Mouse (Mus musculus) E14TG2a.4 (cell line): ENCODE results near the gene Irx3.

ENCODE experiments used
- H3K27me3 ChIP-seq: 2 replicates; pipeline ENCODE4 v1.6.1; 2014; ENCODE audit warnings: low read length, control low read depth; ENCODE audit not compliant: insufficient read depth
- H3K36me3 ChIP-seq: 2 replicates; pipeline ENCODE4 v1.6.1; 2014; ENCODE audit warnings: low read length, control low read depth; ENCODE audit not compliant: insufficient read depth
- H3K4me1 ChIP-seq: replicated peaks from 2 replicates; pipeline ENCODE4 v1.6.1; 2014; ENCODE audit warnings: low read depth, low read length, control low read depth
- H3K4me3 ChIP-seq: replicated peaks from 2 replicates; pipeline ENCODE4 v1.5.1; 2014; ENCODE audit warnings: mild to moderate bottlenecking, low read length
- H3K9me3 ChIP-seq: 2 replicates; pipeline ENCODE4 v1.6.1; 2014; ENCODE audit warnings: low read length, control low read depth
- CTCF ChIP-seq: conservative IDR thresholded peaks from 2 replicates; pipeline ENCODE4 v1.5.1; 2014; ENCODE audit warnings: low read length
- NANOG ChIP-seq: IDR thresholded peaks from 2 replicates; pipeline ENCODE4 v1.6.1; 2014; ENCODE audit warnings: borderline replicate concordance, low read length, mixed read lengths
- POU5F1 ChIP-seq: IDR thresholded peaks from 2 replicates; pipeline ENCODE4 v1.6.1; 2014; ENCODE audit warnings: low read length, borderline replicate concordance

Gene Irx3

GRCm38 (mm10) chr8:91823357-91823756, 21.5 kb upstream of the Irx3 start:
- Histone ChIP-seq H3K4me1 (peaks cover 7% of the 10 kb centered on the region), H3K36me3 (no peaks in the 10 kb centered on the region), H3K27me3 (peaks cover 22% of the 10 kb centered on the region), H3K4me3 (no peak overlapping the region), H3K9me3 (peaks cover 14% of the 10 kb centered on the region)
- TF ChIP-seq CTCF (no peak), NANOG (no peak), POU5F1 (no peak)

- no peak overlapping the region for H3K4me3 ChIP-seq
- H3K4me1 ChIP-seq: peaks cover 7% of the 10 kb centered on the region
- no peaks in the 10 kb centered on the region for H3K36me3 ChIP-seq
- H3K27me3 ChIP-seq: peaks cover 22% of the 10 kb centered on the region
- TF ChIP-seq NANOG: no peak
- TF ChIP-seq POU5F1: no peak
- TF ChIP-seq CTCF: no peak
- H3K9me3 ChIP-seq: peaks cover 14% of the 10 kb centered on the region
Observed at GRCm38 (mm10) chr8:91822746-91823145, 20.9 kb upstream of the Irx3 start.

- H3K27me3 ChIP-seq: peaks cover 22% of the 10 kb centered on the region
- no peak for TF ChIP-seq NANOG
- no peak for TF ChIP-seq CTCF
- no peak for TF ChIP-seq POU5F1
- H3K36me3 ChIP-seq: no peaks in the 10 kb centered on the region
- H3K4me1 ChIP-seq: peaks cover 7% of the 10 kb centered on the region
- H3K4me3 ChIP-seq: no peak overlapping the region
- peaks cover 14% of the 10 kb centered on the region for H3K9me3 ChIP-seq
Observed at GRCm38 (mm10) chr8:91821976-91822375, 20.1 kb upstream of the Irx3 start.

DNA sequence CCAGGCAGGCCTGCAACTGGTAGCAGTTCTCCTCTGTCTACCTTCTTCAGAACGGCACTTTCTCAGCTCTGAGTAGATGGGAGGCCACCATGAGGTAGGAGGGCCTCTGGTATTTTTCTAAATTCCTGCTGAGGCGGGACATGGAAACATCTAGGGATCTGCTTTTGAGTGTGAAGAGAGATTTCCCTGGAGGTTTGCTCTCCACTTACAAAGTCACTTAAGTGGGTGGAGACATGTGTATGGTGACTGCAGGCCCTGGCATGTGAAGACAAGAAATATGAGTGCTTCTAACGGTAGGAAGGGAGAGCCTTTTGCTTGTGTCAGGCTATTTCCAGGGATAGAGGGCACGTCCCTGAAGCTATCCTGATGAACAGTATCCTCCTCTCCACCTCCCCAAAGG, 17.9 kb upstream of the Irx3 start:
- peaks cover 24% of the 10 kb centered on the region for H3K27me3 ChIP-seq
- H3K4me1 ChIP-seq: peaks cover 7% of the 10 kb centered on the region
- no peak overlapping the region for H3K4me3 ChIP-seq
- H3K9me3 ChIP-seq: 0 out of 2 replicates have a peak, but pooled peaks cover under 1% of the 10 kb centered on the region
- no peaks in the 10 kb centered on the region for H3K36me3 ChIP-seq
- TF ChIP-seq POU5F1: no peak
- TF ChIP-seq CTCF: no peak
- no peak for TF ChIP-seq NANOG

- no peak overlapping the region for H3K4me3 ChIP-seq
- no peaks in the 10 kb centered on the region for H3K36me3 ChIP-seq
- TF ChIP-seq CTCF (no peak), NANOG (no peak), POU5F1 (no peak)
- H3K9me3 ChIP-seq: no peaks in the 10 kb centered on the region
- H3K27me3 ChIP-seq: peaks cover 24% of the 10 kb centered on the region
- H3K4me1 ChIP-seq: peaks cover 7% of the 10 kb centered on the region
Observed at GRCm38 (mm10) chr8:91818784-91819183, 16.9 kb upstream of the Irx3 start.

DNA sequence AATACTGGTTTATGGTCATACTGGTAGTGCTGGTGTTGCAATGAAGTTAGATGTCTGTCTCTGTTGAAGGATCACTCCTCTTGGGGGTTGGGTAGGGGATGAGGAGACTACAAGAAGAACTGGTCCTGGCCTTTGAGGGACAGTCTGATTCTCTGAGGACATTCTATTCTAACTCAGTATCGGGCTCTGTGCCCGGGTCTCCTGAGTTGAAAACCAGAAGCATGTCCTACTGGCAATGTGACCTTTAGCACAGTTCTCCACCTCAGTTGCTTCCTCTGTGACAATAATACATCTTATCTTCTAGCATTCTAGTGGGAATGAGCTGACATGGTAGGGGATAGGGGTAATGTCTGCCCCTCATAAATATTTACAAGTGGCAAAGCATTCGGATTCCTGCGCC, 12.2 kb upstream of the Irx3 start:
- peaks cover 15% of the 10 kb centered on the region for H3K27me3 ChIP-seq
- no peak for TF ChIP-seq POU5F1
- no peak for TF ChIP-seq CTCF
- TF ChIP-seq NANOG: no peak
- no peak overlapping the region for H3K4me3 ChIP-seq
- 0 out of 2 replicates have a peak, but pooled peaks cover under 1% of the 10 kb centered on the region for H3K9me3 ChIP-seq
- no peaks in the 10 kb centered on the region for H3K36me3 ChIP-seq
- 0 out of 2 replicates have a peak, but pooled peaks cover 5% of the 10 kb centered on the region for H3K4me1 ChIP-seq

DNA sequence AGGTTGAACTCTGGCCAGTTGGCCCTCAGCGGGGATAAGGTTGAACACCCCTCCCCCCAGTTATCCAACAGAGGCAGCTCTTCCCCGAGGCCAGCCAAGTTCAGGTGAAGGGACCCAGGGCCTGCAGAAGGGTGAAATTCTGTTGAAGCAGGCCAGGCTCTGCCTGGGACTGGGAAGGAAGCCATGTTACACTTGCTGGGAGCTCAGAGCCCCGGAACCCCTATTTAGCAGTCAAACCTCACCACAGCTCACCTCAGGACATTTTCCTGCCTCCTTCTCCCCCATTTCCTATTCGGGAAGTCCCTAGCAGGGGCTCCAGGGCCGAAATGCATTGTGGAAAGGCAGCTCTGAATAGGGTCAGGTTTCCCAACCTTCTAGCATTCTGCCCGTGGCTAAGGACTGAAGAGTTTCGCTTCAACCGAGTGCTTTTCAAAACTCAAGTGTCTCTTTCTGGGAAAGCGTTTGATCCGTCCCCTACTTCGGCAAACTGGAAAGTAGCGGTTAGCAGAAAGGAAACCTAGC, 4.9 kb upstream of the Irx3 start:
- TF ChIP-seq NANOG (no peak), POU5F1 (no peak), CTCF (no peak)
- H3K9me3 ChIP-seq: peaks cover 7% of the 10 kb centered on the region; the same call in 1 of the 2 replicates
- H3K36me3 ChIP-seq: no peaks in the 10 kb centered on the region
- H3K27me3 ChIP-seq: peaks cover 76% of the 10 kb centered on the region
- peak overlapping the region; percentile 53 for H3K4me3 ChIP-seq
- H3K4me1 ChIP-seq: peaks cover 44% of the 10 kb centered on the region

GRCm38 (mm10) chr8:91806084-91806719, 4.3 kb upstream of the Irx3 start:
- Histone ChIP-seq H3K27me3 (peaks cover 81% of the 10 kb centered on the region), H3K9me3 (peaks cover 7% of the 10 kb centered on the region; the same call in 1 of the 2 replicates), H3K4me1 (peaks cover 44% of the 10 kb centered on the region), H3K4me3 (peak overlapping the region; percentile 53), H3K36me3 (no peaks in the 10 kb centered on the region)
- no peak for TF ChIP-seq CTCF
- TF ChIP-seq POU5F1: no peak
- TF ChIP-seq NANOG: no peak

DNA sequence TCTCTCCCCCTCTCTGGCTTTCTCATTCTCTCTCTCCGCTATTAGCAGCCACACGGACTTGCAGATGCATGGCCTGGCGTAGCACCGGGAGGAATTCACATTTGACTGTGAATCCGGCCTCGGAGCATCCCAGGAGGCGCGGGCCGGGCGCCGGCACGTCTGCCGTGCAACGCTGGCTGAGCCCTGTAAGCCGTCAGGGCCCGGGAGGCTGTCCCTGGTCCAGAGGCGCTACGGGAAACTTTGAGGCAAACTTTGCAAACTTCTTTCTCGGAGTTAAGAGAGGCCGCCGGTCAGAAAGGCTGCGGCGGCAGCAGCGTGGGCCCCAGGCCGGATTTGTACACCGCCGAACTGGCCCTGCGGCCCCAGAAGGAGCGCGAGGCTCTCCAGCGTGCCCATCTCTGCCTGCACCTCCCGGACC, 3.4 kb upstream of the Irx3 start:
- Histone ChIP-seq H3K27me3 (peaks cover 90% of the 10 kb centered on the region), H3K4me3 (peak overlapping the region; percentile 32), H3K36me3 (no peaks in the 10 kb centered on the region), H3K4me1 (peaks cover 50% of the 10 kb centered on the region), H3K9me3 (peaks cover 7% of the 10 kb centered on the region; the same call in 1 of the 2 replicates)
- TF ChIP-seq CTCF: no peak
- no peak for TF ChIP-seq NANOG
- TF ChIP-seq POU5F1: no peak
